In genomic region chr3:152881706-152882105, GRCm38 (mm10) we compare ENCODE assay signal across 18 mouse cellular contexts.
"Had no signal": no experiment of that assay in that cellular context is flagged by ENCODE, and none has a peak within 500 bp of the region (broad histone marks: within the 10 kb centered on the region; RNA-seq: fewer than 3 reads in every experiment).

No protein-coding gene starts in this region.

- H3K27ac ChIP-seq: liver, embryonic 13.5 days; stomach, postnatal 0 days had no signal

- H3K36me3 ChIP-seq: liver, embryonic 13.5 days had no signal

- H3K9me3 ChIP-seq: liver, embryonic 13.5 days had no signal

- H3K9ac ChIP-seq: liver, embryonic 13.5 days had no signal

- DNase-seq: kidney, adult 18-20 months; kidney, adult 9 months; kidney, postnatal 14 days; kidney, postnatal 4 days; layer of hippocampus, postnatal 36 days; liver, embryonic 13.5 days; lung, adult 2 months; lung, postnatal 14 days; lung, postnatal 4 days; midbrain, embryonic 14.5 days; right cerebral cortex, adult 18-20 months; right cerebral cortex, postnatal 14 days; right cerebral cortex, postnatal 4 days; thymus, adult 2 months; thymus, postnatal 14 days; thymus, postnatal 4 days had no signal

- H3K4me3 ChIP-seq: liver, embryonic 13.5 days had no signal

- H3K4me2 ChIP-seq: liver, embryonic 13.5 days; midbrain, embryonic 11.5 days had no signal

- H3K27me3 ChIP-seq: liver, embryonic 13.5 days had no signal

- H3K4me1 ChIP-seq: liver, embryonic 13.5 days had no signal
